Mouse (Mus musculus) adipocyte (in vitro differentiated cells): ENCODE results near the gene 4933416C03Rik.

Experiments
- DNase-seq: peaks from one replicate; pipeline ENCODE4 v3.0.0-alpha.2; 2016; ENCODE audit warnings: low spot score

4933416C03Rik gene

GRCm38 (mm10) chr10:116079396-116079795, 34.3 kb downstream of the 4933416C03Rik start:
- DNase-seq = no peak

DNA sequence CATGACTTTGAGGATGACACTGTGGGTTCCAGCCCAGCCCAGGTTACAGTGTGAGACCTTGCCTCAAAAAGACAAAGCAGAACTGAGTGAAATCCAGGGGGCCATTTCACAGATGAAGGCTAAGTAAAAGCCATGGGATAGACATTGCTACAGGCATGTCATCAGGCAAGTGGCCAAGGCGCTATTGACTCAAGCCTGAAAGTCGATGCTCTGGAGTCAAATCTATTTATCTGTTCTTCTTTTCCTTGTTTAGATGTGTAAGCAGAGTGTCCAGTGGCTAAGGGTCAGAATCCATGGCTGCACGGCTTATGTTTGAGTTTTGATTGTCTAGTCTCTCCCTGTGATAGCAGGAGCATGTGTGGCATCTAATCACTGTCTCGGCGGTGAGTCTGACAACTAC, 35.1 kb downstream of the 4933416C03Rik start:
- no peak for DNase-seq

DNA sequence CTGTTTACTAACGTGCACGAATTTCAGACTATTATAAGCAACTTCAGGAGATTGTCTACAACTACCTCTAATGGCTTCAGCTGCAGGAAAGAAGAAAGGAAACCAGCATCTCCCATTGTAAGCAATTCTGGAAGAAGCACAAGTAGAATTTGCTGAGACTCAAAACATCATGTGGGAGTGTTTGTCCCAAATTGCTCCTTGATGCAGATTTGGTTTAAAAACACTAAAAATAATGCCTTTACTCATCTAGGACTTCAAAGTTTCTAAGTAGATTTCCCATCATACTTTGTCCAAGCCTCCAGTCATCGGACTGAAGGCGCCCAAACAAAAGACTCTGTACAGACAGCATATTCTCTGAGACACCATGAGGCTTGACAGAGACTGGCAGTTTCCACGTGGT, 37.8 kb downstream of the 4933416C03Rik start:
- no peak for DNase-seq
